Mouse (Mus musculus): ENCODE results near the gene Zfp644.

Gene Zfp644

DNA sequence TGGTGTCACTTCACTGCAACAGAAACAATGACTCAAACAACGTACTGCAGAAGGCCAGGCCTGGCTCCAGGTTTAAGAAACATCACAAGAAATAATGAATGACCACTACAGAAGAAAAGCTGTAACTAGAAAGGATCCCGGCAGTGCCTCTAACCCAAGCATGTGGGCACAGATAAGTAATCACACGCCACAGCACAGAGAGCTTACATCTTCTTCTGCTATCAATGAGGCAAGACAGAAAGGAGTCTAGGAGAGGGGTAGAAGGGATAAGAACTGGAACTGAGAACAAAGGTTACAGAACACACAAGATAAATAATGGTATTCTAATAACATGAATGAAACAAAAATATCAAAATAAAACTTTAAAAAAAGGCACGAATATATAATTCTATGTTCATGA is 32.2 kb downstream of the Zfp644 start:
- no peak for DNase-seq (ENCODE audit: extremely low read depth, low read depth)

DNA sequence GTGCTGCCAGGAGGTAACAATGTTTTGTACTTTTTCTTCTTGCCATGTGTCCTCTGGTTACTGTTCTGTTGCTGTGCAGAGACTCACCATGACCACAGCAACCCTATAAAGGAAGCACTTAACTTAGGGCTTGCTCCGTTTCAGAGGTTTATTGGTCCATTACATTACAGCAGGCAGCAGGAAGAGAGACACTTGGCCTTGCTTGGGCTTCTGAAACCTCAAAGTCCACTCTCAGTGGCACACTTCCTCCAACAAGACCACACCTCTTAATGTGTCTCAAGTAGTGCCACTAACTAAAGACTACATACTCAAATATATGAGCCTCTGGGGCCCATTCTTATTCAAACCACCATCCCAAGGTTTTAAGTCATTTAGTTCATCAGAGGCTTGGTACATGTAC is 36.2 kb downstream of the Zfp644 start:
- DNase-seq (ENCODE audit: extremely low read depth, low read depth) = no peak

DNA sequence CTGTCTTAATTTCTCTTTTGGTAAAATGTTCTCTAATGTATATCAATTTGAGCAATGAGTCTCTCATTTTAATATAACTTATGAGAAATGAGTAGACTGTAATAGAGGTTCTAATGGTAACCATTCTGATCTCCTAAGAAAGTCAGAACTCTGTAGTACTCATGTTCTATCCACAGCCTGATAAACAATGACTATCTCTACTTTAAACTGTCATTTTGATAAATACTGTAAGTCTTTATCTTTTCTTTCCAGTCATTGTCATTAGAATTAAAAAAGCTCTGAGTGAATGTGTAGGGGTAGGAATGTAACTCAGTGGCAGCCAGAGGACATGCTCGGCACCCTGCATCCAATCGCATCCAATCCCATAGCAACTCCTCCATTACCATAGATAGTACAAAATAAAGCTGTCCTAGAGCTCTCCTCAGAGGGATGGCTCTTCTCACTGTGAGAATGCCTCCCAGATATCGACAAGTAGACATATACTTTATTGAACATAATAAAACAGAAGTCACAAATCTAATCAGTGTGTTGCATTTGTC is 44.2 kb downstream of the Zfp644 start:
- DNase-seq (ENCODE audit: extremely low read depth, low read depth) = no peak

DNA sequence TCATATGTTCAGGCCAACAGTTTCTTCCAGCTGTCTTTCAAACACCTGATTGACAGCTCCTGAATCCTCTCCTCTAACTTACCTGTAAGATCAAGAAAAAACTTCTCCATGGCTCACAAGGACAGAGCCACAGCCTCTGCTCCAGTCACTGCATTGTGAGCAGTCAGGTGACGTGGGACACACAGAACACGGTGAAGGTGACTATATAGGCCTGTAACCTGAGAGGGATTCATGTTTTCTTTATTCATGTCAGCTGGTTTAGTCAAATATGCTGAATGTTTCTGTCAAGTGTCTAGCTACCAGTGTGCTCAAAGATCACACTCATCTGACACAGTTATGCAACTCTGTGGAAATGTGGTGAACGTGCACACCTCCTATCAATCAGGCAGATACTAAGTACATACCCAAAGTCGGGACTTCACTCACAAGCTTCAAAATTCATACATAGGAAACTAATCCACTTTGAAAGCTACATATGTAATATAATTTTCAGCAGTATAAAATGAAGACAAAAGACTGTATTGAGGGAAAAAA is 44.8 kb downstream of the Zfp644 start:
- DNase-seq (ENCODE audit: extremely low read depth, low read depth) = no peak

DNA sequence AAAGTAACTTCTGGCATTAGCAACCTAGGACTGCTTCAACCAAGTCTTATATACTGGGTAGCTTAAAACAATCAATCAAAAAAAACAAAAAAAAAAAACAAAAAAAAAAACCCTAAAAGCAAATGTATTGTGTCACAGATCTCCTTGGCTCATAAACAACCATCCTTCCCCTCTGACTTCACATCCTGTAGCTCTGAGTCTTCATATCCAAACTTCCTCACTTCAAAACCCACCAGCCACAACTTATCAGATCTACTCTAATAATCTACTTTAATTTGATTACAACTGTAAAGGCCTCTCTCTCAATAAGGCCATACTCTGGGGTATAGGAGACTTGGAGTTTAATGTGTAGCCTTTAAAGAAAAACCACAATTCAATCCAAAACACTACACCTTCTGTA is 47.1 kb downstream of the Zfp644 start:
- DNase-seq (ENCODE audit: extremely low read depth, low read depth) = no peak

DNA sequence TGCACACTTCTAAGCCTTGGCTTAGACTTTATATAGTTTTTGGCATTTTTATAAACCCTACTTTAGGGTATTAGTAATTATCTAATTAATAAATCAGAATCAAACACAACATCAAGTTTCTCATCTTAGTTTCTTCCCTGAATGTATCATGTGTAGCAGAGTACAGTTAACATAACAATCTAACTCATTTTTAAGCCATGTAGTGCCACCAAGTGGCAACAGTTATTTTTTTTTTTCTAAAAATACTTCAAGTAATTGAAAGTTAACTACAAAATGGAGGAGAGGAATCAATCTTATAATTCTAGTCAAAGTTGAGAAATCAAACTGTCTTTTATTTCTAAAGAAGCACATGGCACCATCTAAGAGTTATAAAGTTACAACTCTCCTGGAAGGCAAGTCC is 47.6 kb downstream of the Zfp644 start:
- no peak for DNase-seq (ENCODE audit: extremely low read depth, low read depth)

DNA sequence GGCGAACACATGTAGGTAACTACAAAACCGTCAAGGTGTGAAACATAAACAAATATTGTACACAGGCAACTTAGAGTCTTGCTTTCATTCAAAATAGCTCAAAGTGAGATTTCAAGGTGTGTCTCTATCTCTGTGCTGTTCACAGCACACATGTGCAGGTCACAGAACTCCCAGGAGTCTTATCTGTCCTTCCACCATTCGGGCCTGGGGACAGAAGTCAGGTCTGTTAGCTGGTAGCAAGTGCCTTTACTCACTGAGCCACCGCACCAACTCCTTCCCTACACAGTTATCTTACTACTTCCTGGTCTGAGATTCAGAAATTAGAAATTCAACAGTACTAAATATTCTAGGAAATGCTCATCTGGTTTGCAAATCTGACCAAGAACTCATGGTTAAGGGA is 53.7 kb downstream of the Zfp644 start:
- no peak for DNase-seq (ENCODE audit: extremely low read depth, low read depth)

DNA sequence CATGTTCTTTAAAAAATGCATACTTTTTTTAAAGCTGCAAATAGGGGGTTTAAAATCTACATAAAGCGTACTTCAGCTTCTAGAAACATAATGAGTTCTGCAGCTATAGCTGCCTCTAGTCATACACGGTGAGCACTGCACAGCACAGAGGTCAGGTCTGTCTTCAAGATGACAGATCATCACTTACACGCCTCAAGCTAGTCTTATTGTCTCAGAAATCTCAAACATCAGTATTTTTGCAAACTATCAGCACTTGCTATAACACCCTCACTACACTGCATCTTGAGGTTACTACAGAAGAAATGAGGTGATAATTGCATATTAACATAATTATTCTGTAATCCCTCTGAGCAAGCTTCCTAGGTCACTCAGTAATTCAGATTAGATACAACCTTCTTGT is 55.2 kb downstream of the Zfp644 start:
- DNase-seq (ENCODE audit: extremely low read depth, low read depth) = no peak

DNA sequence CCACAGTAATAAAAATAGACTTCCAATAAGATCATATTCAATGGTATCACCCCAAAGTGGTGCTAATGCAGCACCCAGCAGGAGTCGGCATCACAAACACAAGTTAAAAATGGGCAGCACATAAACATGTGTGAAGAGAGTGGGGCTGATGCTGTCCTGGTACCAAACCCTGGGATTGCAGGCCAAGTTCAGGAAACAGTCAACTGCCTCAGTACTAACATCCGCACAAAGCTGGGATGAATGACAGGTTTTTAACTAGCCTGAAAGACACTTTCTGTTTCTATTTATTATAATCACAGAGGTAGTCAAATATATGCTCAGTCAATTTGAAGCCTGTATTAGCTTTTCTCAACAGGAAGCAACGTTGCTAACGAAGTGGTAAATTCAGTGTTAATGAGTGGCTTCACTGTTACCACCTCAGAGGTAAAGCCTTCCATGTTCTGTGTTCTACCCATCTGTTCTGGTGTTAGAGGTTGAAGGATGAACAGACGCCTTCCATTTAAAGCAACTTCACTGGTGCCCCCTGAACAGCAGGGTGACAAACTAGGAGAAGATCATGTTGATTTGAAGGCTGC is 56.8 kb downstream of the Zfp644 start:
- no peak for DNase-seq (ENCODE audit: extremely low read depth, low read depth)

DNA sequence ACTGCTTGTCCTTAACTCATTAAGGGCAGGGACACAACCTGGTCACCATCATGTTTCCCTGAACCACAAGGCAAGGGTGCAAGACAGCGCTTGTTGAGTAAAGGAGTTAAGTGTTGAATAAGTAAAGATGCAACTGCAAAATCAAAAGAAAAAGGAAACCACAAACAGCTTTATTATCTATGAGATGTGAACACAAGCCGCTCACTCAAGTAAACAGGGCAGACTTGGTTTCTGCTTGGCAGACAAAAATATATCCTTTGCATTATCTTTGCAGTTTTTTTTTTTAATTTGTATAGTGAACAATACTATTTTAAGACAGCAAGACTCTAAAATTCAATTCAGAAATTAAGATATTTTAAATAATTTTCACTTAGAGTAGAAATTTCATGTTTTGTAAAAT is 57.5 kb downstream of the Zfp644 start:
- no peak for DNase-seq (ENCODE audit: extremely low read depth, low read depth)

DNA sequence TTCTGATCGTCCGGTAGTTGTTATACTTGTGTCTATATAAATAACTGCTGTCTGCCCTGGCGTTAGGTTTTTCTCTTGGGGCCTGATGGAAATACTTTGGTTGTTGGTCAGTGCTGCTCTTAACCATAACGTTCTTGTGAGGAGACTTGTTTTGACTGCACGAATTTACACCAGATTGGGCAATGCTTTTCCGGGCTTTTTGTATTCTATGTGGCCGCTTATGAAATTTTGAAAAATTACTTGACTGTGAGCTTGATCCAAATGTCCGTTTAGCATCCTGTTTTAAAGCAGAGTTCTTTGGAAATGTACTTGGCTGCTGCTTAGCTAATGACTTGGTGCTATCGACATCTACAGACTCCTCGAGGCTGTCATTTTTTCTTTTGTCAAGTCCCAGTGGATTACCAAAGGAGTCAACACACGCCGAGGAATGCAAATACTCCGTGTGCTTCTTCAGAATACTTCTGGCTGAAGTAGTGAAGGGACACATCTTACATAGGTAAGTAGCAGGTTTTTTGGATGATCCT is 60.6 kb downstream of the Zfp644 start:
- no peak for DNase-seq (ENCODE audit: extremely low read depth, low read depth)

DNA sequence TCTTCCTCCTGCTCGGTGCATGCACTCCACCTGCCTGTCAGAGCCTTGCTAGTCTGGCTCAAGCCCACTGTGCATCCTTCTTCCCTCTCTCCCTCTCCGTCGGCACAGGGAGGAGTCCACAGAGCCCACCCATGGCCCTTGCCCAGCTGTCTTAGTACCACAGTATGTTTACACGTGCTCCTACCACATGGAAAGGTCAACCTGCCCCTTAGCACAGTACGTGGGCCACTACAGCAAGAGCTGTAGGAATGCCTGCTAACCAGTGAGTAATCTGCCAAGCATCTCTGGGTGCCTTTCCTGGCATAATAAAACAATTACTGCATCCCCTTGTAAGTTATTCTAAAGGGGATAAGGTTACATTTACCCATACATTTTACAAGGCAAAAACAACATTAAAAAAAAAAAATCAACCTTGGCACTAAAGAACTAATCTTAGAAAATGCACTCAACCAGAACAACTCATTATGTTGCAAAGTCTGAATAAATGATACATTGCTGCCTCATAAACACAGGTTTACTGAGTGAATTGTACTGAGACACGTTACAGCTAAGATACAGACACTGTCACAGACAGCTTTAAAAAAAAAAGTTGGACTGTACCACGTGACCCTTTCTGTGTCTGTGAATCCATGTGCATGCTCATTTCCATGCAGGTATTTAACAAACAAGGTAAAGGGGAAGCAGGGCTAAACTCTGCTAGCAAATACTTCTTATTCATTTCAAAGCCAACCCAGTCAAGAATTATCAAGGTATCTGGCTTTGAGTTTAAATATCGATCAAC is 68.5 kb downstream of the Zfp644 start:
- DNase-seq (ENCODE audit: extremely low read depth, low read depth) = no peak

DNA sequence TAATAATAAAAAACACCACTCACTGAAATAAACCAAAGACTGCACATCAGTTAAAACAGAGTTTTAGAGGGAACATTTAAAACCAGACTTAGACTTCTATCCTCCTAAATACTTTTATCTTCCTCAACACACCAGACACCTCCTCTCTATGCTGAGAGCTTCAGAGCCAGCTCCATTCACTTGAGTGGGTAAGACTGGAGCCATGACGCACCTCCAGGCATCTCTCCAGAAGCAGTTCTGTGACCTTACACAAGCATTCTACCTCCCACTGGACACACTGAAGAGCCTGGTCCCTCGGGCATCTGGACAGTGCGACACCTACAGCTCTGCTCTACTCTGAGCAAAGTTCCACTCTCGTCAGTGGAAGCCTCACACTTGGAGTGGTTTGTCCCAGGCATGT is 73.8 kb downstream of the Zfp644 start:
- no peak for DNase-seq (ENCODE audit: extremely low read depth, low read depth)

DNA sequence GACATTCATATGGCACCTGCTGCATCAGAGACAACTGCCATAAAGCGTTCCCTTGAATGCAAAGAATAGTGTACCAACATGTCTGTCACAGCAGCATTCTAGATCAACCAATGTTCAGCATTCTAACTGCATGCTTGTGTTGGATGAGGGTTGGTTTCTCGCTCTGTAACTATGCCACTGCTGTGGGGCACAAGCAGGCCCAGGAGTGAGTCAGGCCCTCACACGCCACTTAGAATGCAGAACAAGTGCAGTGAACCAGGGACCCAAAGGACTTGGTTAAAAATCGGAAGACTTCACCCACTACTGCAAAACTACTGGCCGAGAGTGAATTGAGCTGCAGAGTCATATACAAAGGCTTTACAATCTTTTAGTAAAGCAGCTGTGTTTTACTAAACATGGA is 74.9 kb downstream of the Zfp644 start:
- DNase-seq (ENCODE audit: extremely low read depth, low read depth) = no peak

DNA sequence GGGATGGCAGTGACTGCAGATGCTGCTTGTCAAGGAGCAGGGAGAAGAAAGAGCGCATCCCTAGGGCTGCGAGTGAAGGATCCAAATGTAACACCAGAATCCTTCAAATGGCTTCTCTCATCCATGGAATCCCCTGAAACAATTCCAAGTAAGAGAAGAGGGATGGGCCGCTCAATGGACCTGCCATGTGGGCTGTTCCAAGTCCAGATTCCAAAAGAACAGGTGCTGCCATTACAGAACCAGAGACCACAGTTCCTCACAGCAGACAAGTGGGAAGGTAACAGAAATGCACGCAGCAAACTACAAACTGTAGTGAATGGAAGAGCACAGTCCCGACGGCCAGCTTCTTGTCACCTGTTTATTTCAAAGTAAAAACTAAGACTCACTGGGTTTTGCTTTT is 76.6 kb downstream of the Zfp644 start:
- no peak for DNase-seq (ENCODE audit: extremely low read depth, low read depth)

DNA sequence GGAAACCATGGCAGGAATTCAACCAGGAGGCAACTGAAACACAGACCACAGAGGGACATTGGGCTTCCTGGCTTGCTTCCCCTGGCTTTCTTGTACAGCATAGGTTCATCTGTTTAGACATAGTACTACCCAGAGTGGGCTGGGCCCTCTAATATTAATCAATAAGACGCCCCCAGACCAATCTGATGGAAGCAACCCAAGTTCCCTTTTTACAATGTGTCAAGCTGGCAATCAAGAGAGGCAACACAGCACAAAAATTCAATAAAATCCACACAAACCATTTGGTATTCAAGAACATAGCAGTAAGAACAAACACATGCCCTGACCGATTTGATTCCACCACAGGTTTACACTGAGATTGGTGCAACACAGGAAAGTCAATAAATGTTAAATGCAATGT is 82.1 kb downstream of the Zfp644 start:
- DNase-seq (ENCODE audit: extremely low read depth, low read depth) = peak; percentile 8

DNA sequence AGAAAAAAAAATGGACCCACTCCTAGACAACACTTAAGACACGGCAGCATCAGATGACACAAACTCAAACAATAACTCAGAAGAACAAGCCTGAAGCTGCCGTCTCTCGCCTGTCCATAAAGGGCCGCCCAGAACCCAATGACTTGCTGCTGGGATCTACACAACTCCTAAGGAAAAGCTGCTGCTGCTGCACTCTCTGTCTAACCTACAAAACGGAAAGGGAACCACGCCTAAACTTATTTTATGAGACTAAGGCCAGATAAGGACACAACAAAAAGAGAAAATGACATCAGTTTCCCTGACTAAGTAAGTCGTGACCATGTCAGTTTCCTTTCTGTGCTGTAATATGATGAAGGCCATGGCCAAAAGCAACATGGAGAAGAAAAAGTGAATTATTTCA is 82.5 kb downstream of the Zfp644 start:
- peak; percentile 10 for DNase-seq (ENCODE audit: extremely low read depth, low read depth)

DNA sequence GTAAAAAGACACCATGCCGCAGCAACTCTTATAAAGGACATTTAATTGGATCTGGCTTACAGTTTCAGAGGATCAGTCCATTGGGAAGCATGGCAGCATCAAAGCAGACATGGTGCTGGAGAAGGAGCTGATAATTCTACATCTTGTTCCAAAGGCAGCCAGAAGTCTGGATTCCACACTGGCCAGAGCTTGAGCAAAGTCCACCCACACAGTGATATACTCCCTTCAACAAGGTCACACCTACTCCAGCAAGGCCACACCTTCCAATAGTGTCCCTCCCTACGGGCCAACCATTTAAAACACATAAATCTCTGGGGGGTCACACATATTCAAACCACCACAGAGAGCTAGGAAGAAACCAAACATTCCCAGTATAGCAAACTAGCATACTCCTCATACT is 84.9 kb downstream of the Zfp644 start:
- DNase-seq (ENCODE audit: extremely low read depth, low read depth) = no peak

DNA sequence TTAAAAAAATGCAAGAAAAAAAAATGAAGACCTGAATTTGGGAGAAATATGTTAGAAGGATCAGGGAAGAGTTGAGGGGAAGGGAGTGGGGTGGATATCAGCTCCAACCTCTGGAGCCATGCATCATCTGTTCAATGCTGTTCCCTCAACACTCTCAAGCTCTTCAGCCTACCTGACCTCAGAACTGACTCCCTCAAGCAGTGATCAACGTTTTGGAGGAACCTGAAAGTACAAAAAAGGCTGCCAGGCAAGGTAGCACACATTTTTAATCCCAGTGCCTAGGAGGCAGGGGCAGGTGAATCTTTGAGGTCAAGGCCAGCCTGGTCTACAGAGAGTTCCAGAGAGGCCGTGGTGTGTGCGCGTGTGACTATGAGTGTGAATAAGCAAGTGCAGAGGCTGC is 88.3 kb downstream of the Zfp644 start, which contains the start of gene Gm17304:
Gene Gm17304 (plus strand): TSS at position 301 of the 400 bp plus-strand sequence.
- DNase-seq (ENCODE audit: extremely low read depth, low read depth) = no peak

DNA sequence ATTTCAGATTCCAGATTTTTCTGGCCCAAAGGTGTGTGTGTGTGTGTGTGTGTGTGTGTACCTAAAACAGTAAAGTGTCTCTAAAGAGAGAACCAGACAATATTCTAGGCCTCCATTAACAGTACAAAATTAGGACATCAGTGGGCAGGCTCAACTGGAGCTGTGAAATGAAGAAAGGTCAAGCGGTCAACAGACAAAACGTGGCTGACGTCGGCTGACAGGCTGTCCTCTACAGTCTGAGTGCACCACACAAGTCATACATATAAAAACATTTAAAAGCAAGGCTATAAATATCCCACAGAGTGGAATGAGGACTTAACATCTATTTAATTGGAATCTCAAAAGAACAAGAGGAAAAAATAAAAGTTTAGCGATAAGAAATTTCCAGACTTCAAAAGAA is 90.0 kb downstream of the Zfp644 start:
- no peak for DNase-seq (ENCODE audit: extremely low read depth, low read depth)

DNA sequence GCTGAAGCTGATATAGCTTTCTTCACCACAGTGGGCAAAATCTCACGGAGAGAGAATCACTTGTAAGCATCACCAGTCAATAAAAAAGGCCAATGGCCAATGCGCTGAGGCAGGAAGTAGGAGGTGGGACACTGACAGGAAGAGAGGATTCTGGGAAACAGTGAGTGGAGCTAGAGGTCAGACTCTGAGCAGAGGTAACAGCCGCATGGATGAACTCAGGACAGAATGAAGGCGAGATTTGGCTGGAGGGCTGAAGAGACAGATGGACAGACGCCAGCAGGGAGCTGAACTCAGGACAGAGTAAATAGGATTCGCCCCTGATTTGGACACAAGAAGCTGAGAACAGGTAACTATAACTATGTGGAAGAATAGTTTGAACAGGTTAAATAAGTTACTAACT is 92.0 kb downstream of the Zfp644 start:
- DNase-seq (ENCODE audit: extremely low read depth, low read depth) = no peak

DNA sequence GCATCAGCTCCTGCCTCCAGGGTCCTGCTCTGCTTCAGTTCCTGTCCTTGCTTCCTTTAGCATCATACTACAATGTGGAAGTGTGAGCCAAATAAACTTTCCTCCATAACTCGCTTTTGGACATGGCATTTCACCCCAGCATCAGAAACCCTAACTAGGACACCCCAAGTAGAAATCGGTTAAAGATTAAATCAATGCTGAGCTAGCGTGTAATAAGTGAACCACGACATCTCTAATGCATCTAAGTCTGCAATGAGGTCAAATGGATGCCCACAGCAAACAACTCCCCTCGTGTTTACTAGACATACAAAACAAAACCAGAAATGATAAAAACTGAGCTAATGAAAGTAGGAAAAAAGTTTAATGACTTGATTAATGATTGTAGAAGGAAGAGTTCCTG is 92.7 kb downstream of the Zfp644 start:
- DNase-seq (ENCODE audit: extremely low read depth, low read depth) = no peak

DNA sequence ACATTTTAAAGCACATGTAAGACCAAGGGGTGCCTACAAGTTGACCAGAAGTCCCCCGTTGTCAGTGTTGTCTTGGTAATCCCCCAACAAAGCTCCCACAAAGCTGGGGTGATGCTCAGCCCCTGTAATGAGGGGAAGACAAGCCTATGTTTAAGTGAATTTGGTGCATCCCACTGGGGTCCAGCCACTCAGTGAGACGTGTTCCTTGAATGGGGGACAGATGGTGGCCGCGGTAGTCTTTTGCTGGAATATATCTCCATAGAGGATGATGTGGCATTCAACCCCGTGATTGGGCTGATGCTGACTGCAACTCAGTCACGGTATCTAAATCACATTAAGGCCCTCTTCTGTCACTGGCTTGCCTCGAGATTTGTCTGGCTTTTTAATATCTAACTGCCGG is 97.6 kb downstream of the Zfp644 start:
- DNase-seq (ENCODE audit: extremely low read depth, low read depth) = no peak
